Mouse (Mus musculus) intestine, embryonic 16.5 days (tissue): Measurements from ENCODE around the gene Ctbp1. TPM values are rescaled to one million over a fixed set of nuclear protein-coding genes. Genes with fewer than 3 reads are reported as not detected.

Source experiments
- ATAC-seq: fragments of 200-750 bp; cut with Nextera tagmentation; 2 replicates; pipeline ENCODE4 v1.8.0; 2017; ENCODE audit warnings: moderate TSS enrichment, moderate library complexity
- H3K27ac ChIP-seq: fragments of 300-500 bp; sonication (generic); 2 replicates; pipeline ENCODE4 v1.5.1; 2014; ENCODE audit warnings: mild to moderate bottlenecking, low read length
- H3K27me3 ChIP-seq: fragments of 300-500 bp; sonication (generic); replicated peaks from 2 replicates; pipeline ENCODE4 v1.6.1; 2014; ENCODE audit warnings: low read length, control low read depth, mixed read lengths; ENCODE audit not compliant: control insufficient read depth, insufficient read depth
- H3K36me3 ChIP-seq: fragments of 300-500 bp; sonication (generic); 2 replicates; pipeline ENCODE4 v1.6.1; 2014; ENCODE audit warnings: low read length, control low read depth; ENCODE audit not compliant: control insufficient read depth, insufficient read depth
- H3K4me1 ChIP-seq: fragments of 300-500 bp; sonication (generic); 2 replicates; pipeline ENCODE4 v1.6.1; 2014; ENCODE audit warnings: low read length, control low read depth, mixed read lengths; ENCODE audit not compliant: control insufficient read depth, insufficient read depth
- H3K4me2 ChIP-seq: fragments of 300-500 bp; sonication (generic); 2 replicates; pipeline ENCODE4 v1.6.1; 2014; ENCODE audit warnings: low read depth, low read length, control low read depth
- H3K4me3 ChIP-seq: fragments of 300-500 bp; sonication (generic); 2 replicates; pipeline ENCODE4 v1.5.1; 2014; ENCODE audit warnings: mild to moderate bottlenecking, low read length
- H3K9ac ChIP-seq: fragments of 300-500 bp; sonication (generic); 2 replicates; pipeline ENCODE4 v1.6.1; 2014; ENCODE audit warnings: low read depth, low read length
- H3K9me3 ChIP-seq: fragments of 300-500 bp; sonication (generic); 2 replicates; pipeline ENCODE4 v1.6.1; 2016; ENCODE audit warnings: low read length, control low read depth; ENCODE audit not compliant: control insufficient read depth
- WGBS: fragments of 180-500 bp; shearing (Covaris S2); extraction: QIAGEN DNeasy Blood & Tissue Kit; methylation state at CpG from one replicate; pipeline ENCODE4 v1.1.7; 2014; 5-methylcytosine and 5-hydroxymethylcytosine counted together
- polyA plus RNA-seq: library from polyadenylated mRNA; unstranded; fragments of >200 nt; fragmentation: Nextera tagmentation; extraction: Ambion mirVana; gene quantifications from 2 replicates; pipeline ENCODE4 v1.2.1, GENCODE M21; 2015

Gene Ctbp1
- polyA plus RNA-seq, 1 experiment from 2014 or later = 181 TPM

DNA sequence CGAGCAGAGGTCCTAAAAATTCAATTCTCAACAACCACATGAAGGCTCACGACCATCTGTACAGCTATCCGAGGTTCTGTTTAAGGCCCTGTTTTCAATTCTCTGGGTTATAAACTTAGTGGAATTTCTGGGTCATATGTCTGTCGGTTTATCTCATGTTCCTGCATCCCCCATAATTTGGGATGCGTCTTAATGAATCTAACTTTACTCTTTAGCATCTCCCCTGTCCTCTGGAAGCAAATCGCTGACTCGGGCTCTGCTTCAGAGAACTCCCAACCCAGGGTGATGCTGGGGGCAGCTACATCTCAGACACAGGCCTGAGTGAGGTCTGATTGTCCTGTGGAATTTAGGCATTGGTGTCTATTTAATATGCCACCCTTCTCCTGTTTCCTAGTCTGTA, 70.5 kb downstream of the Ctbp1 start:
- ATAC-seq = no peak
- Histone ChIP-seq H3K4me1 (peaks cover 5% of the 10 kb centered on the region), H3K36me3 (no peaks in the 10 kb centered on the region), H3K27me3 (no peaks in the 10 kb centered on the region), H3K27ac (no peak overlapping the region), H3K9ac (no peak overlapping the region), H3K4me2 (no peak overlapping the region; the same call in 1 of the 2 replicates), H3K9me3 (no peaks in the 10 kb centered on the region), H3K4me3 (no peak overlapping the region)
- WGBS = 75% methylated on average over 7 of the region's 7 CpGs

DNA sequence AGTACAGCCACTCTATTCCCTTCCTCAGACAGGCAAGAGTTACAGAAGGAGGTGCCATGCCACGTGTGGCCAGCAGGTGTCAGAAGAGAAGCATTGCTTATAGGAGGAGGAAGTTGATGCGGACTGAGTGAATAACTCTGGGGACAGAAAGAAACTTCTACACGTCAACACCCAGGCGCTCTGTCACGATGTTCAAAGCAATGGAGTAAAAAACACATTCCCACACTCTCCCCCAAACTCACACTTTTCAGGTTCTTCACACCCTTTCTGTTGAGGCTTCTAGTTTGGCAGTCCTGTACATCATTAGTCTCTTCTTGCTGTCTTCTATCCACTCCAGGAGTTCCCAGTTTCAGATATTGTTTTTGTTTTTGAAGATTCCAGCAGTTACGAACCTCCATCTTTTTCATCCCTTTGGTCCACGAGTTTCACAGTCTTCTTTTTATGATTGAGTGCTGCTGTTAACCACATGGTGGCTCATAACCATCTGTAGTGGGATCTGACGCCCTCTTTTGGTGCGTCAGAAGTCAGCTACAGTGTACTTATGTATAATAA, 71.0 kb downstream of the Ctbp1 start:
- Histone ChIP-seq H3K27ac (peak overlapping the region; percentile 36; the same call in 1 of the 2 replicates), H3K4me1 (peaks cover 5% of the 10 kb centered on the region), H3K36me3 (no peaks in the 10 kb centered on the region), H3K27me3 (no peaks in the 10 kb centered on the region), H3K4me2 (peak overlapping the region; percentile 46), H3K9ac (0 out of 2 replicates have a peak overlapping the region, but pooled peaks have one; percentile 15), H3K4me3 (peak overlapping the region; percentile 26; the same call in 1 of the 2 replicates), H3K9me3 (no peaks in the 10 kb centered on the region)
- 12% methylated on average over 9 of the region's 9 CpGs for WGBS
- peak; percentile 85 for ATAC-seq

DNA sequence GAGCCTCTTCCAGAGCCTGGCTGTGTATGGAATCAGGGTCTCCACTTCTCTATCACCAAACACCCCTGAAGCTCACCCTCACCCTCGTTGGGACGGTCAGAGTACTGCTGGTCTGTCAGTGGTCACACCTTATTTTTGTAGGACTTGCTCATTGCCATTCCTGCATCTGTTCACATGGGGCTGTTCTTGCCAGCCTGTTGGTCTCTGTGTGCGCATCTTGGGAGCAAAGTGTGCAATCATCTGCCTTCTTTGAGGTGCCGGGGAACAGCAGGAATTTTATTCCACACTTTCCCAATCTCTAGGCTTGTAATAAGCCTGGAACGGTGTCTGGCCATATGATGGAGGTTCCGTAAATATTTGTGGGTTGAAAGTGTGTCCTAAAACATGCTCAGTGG, 71.6 kb downstream of the Ctbp1 start:
- Histone ChIP-seq H3K27ac (no peak overlapping the region), H3K27me3 (no peaks in the 10 kb centered on the region), H3K36me3 (no peaks in the 10 kb centered on the region), H3K9me3 (no peaks in the 10 kb centered on the region), H3K9ac (no peak overlapping the region; the same call in 1 of the 2 replicates), H3K4me3 (no peak overlapping the region), H3K4me1 (peaks cover 5% of the 10 kb centered on the region), H3K4me2 (no peak overlapping the region)
- WGBS = 77% methylated on average over 6 of the region's 6 CpGs
- no peak for ATAC-seq

DNA sequence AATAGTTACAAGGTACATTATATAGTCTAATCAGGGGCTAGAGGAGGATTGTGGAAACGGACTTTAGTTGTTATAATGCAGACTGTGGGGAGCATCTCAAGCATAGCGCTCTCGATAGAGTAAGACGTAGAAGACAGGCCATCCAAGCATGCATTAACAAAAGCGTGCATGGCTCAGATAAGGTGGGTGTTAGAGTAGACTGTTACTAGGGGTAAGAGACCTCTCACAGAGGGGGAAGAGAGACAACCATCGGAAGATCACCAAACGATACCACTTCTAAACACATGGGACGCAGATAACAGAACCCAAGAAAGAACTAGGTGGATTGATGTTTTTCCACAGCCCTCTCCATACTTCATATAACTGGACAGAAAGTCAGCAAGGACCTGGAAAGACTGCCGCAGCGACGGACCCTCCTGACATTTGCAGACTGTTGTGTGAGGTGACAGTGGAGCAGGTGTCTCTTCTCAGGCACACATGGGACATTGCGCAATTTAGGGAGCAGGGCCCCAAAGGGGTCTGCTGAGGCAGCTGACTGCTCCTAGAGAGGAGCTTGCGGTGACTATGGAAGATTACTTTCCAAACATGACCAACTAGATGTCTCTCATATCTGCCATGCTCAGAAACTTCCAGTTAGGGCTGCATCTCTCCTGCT, 72.2 kb downstream of the Ctbp1 start:
- WGBS = 82% methylated on average over 13 of the region's 13 CpGs
- H3K27me3 ChIP-seq = no peaks in the 10 kb centered on the region
- H3K27ac ChIP-seq = no peak overlapping the region
- no peak for ATAC-seq
- peaks cover 5% of the 10 kb centered on the region for H3K4me1 ChIP-seq
- no peaks in the 10 kb centered on the region for H3K9me3 ChIP-seq
- no peaks in the 10 kb centered on the region for H3K36me3 ChIP-seq
- H3K9ac ChIP-seq = no peak overlapping the region; the same call in 1 of the 2 replicates
- no peak overlapping the region for H3K4me2 ChIP-seq
- no peak overlapping the region for H3K4me3 ChIP-seq

DNA sequence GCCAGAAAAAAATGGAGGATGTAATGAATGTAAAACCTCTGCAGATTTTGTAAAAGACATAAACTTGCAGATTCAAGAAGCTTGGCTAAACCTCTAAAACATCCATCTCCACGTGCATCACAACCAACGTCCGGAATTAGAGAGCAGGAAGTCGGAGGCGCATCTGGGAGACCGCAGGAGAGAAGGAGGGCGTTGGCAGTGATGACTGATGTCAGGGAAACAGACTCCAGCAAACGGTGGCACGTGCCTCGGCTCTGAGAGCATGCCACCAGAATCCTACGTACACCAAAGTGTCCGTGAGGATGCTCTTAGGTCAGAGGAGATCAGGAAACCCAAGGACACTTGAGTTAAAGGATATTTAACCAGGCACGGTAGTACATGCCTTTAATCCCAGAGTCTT, 73.1 kb downstream of the Ctbp1 start:
- 45% methylated on average over 13 of the region's 13 CpGs for WGBS
- H3K27me3 ChIP-seq = no peaks in the 10 kb centered on the region
- no peak for ATAC-seq
- no peak overlapping the region for H3K9ac ChIP-seq
- no peaks in the 10 kb centered on the region for H3K9me3 ChIP-seq
- no peaks in the 10 kb centered on the region for H3K36me3 ChIP-seq
- no peak overlapping the region for H3K4me2 ChIP-seq
- H3K4me3 ChIP-seq = no peak overlapping the region
- no peak overlapping the region for H3K27ac ChIP-seq
- peaks cover 5% of the 10 kb centered on the region for H3K4me1 ChIP-seq

DNA sequence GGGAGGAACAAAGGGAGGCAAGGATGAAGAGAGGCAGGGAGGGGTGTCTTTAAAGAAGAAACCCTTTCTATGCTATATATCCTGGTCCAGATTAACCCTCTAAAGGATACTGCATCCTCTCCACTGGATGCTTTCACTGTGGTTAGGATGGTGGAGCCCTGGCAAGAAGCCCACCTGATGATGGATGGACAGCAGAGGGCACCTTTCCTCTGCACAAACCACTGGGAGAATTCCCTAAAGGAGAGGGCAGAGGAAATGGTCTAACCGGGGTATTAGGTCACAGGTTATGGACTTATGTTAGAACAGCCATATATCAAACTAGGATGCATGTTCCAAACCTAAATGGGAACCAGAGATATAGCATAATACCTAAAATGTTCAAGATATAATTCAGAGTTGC, 74.7 kb downstream of the Ctbp1 start:
- no peak overlapping the region for H3K4me3 ChIP-seq
- H3K36me3 ChIP-seq = no peaks in the 10 kb centered on the region
- H3K4me1 ChIP-seq = peaks cover 5% of the 10 kb centered on the region
- H3K27me3 ChIP-seq = no peaks in the 10 kb centered on the region
- H3K9ac ChIP-seq = no peak overlapping the region
- H3K4me2 ChIP-seq = no peak overlapping the region
- H3K27ac ChIP-seq = no peak overlapping the region
- no peaks in the 10 kb centered on the region for H3K9me3 ChIP-seq
- ATAC-seq = no peak
- WGBS = 33% methylated on average over 1 of the region's 1 CpGs

Other genes with a start within 250 kb of the Ctbp1 start
- gene Slc5a1, start 170.8 kb downstream of the Ctbp1 start, polyA plus RNA-seq = 93.5 and 131 TPM in 2 replicates
- gene Spon2, start 56.5 kb downstream of the Ctbp1 start, polyA plus RNA-seq = 35.1 and 37.0 TPM in 2 replicates
- gene Maea, start 60.5 kb upstream of the Ctbp1 start, polyA plus RNA-seq = 128 and 135 TPM in 2 replicates
- 5.7 and 5.9 TPM in 2 replicates for gene Uvssa, start 103.6 kb upstream of the Ctbp1 start, polyA plus RNA-seq
- gene Nkx1-1, start 159.0 kb upstream of the Ctbp1 start, polyA plus RNA-seq = not detected in 2 replicates